Mouse (Mus musculus): ENCODE results near the gene Ccdc169. TPM values are rescaled to one million over a fixed set of nuclear protein-coding genes. Genes with fewer than 3 reads are reported as not detected.

The Ccdc169 gene
- polyA plus RNA-seq, 1 experiment from 2014 or later, result 0.06 TPM

DNA sequence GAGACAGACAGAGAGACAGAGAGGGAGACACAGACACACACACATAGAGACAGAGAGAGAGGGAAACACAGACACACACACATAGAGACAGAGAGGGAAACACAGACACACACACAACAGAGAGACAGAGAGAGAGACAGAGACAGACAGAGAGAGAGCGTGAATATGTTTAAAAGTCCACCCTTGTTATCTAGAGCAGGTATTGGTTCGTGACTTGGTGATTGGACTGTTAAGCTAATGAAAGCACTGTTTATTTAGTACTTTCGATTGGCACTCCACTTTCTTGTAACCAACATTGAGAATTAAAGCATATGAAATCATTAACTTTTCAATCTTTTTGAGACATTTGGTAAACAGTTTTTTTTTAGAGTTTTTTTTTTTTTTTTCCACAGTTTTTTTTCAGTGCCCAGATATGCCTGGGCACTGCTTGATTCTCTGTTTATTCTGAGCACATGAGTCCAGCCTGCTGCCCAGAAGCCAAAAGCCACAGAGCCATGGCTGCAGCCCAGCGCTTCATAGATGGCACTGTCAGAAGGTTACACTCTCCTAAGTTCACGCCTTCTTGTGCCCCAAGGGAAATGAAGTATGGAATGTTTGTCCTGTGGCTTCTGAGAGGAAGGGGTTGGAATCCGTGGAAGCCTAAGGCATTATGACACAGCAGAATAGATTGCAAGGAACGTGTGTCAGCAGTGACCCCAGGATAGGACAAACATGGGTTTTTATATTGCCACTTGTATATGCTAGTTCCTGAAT, 22.6 kb upstream of the Ccdc169 start:
- Histone ChIP-seq H3K4me3 (ENCODE audit: low read length) (no peak overlapping the region), H3K27me3 (ENCODE audit: control insufficient read depth, insufficient read depth, low read depth, low read length) (no peaks in the 10 kb centered on the region), H3K9me3 (ENCODE audit: control insufficient read depth, low read length) (no peaks in the 10 kb centered on the region), H3K36me3 (ENCODE audit: control insufficient read depth, insufficient read depth, low read length) (peaks cover 13% of the 10 kb centered on the region), H3K4me2 (ENCODE audit: low read depth, low read length) (no peak overlapping the region), H3K4me1 (replicated peaks; ENCODE audit: control insufficient read depth, insufficient read depth, low read length) (peaks cover 19% of the 10 kb centered on the region), H3K9ac (ENCODE audit: low read length) (no peak overlapping the region), H3K27ac (ENCODE audit: low read length) (no peak overlapping the region)
- ATAC-seq (ENCODE audit: low read depth), result no peak
- 36% methylated on average over 7 of the region's 7 CpGs for WGBS

DNA sequence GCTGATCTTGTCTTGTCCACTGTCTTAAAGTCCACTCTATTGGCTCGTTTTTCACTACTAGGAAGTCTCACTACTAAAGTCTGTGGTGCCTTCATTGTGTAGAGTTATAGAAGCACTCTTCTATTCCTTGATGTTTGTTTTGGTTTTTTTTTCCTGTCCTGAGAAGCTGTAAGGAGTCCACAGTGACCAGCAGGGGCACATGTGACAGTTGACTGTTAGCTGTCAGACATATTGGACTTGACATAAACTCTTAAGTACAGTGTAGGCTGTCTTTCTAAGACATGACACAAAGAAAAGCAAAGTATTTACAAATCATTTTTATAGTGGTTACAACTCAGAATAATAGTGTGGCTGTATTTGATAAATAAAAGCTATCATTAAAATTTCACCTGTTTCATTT, 22.1 kb upstream of the Ccdc169 start:
- Histone ChIP-seq H3K9me3 (ENCODE audit: control insufficient read depth, low read length) (no peaks in the 10 kb centered on the region), H3K4me1 (replicated peaks; ENCODE audit: control insufficient read depth, insufficient read depth, low read length) (peaks cover 19% of the 10 kb centered on the region), H3K4me2 (ENCODE audit: low read depth, low read length) (no peak overlapping the region), H3K9ac (ENCODE audit: low read length) (no peak overlapping the region), H3K27me3 (ENCODE audit: control insufficient read depth, insufficient read depth, low read depth, low read length) (no peaks in the 10 kb centered on the region), H3K36me3 (ENCODE audit: control insufficient read depth, insufficient read depth, low read length) (peaks cover 15% of the 10 kb centered on the region), H3K27ac (ENCODE audit: low read length) (no peak overlapping the region), H3K4me3 (ENCODE audit: low read length) (no peak overlapping the region)
- WGBS, result 32% methylated on average over 1 of the region's 1 CpGs
- ATAC-seq (ENCODE audit: low read depth), result no peak

GRCm38 (mm10) chr3:55115989-55116388, 21.1 kb upstream of the Ccdc169 start:
- no peak overlapping the region for H3K27ac ChIP-seq (ENCODE audit: low read length)
- ATAC-seq (ENCODE audit: low read depth), result no peak
- H3K9ac ChIP-seq (ENCODE audit: low read length), result no peak overlapping the region
- 86% methylated on average over 8 of the region's 8 CpGs for WGBS
- H3K9me3 ChIP-seq (ENCODE audit: control insufficient read depth, low read length), result no peaks in the 10 kb centered on the region
- H3K4me2 ChIP-seq (ENCODE audit: low read depth, low read length), result no peak overlapping the region
- H3K36me3 ChIP-seq (ENCODE audit: control insufficient read depth, insufficient read depth, low read length), result peaks cover 15% of the 10 kb centered on the region
- H3K27me3 ChIP-seq (ENCODE audit: control insufficient read depth, insufficient read depth, low read depth, low read length), result no peaks in the 10 kb centered on the region
- no peak overlapping the region for H3K4me3 ChIP-seq (ENCODE audit: low read length)
- H3K4me1 ChIP-seq (replicated peaks; ENCODE audit: control insufficient read depth, insufficient read depth, low read length), result peaks cover 19% of the 10 kb centered on the region

DNA sequence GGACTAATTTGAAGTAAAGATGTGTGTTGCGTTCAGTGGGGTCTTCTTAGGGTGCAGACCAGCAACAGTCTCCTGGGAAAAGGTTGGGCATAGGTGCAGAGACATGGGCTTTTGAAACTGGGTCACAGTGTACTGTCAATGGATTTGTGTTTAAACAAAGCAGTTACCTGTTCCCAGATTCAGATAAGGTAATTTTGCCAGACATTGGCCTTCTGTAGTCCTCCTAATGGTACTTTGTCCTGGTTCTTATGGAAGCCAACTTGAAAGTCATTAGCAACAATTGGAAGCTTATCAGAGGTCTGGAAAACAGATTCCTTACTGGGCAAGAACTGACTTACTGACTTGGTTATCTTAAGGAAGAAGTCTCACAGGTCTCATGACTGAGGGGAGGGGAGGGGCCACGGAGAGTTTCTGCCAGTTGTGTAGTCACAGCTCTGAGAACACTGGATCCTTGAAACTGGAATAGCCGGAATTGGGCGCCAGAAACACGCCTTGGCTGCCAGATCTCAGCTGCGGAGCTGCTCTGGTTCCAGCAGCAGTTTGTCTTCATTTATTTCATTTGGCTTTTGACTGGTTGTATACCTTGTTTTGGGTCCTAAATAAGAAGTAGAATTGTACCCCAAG, 17.8 kb upstream of the Ccdc169 start:
- H3K4me3 ChIP-seq (ENCODE audit: low read length), result no peak overlapping the region
- H3K9me3 ChIP-seq (ENCODE audit: control insufficient read depth, low read length), result no peaks in the 10 kb centered on the region
- no peak overlapping the region for H3K4me2 ChIP-seq (ENCODE audit: low read depth, low read length)
- H3K36me3 ChIP-seq (ENCODE audit: control insufficient read depth, insufficient read depth, low read length), result peaks cover 25% of the 10 kb centered on the region
- ATAC-seq (ENCODE audit: low read depth), result no peak
- H3K4me1 ChIP-seq (replicated peaks; ENCODE audit: control insufficient read depth, insufficient read depth, low read length), result peaks cover 5% of the 10 kb centered on the region; the same call in 1 of the 2 replicates
- H3K9ac ChIP-seq (ENCODE audit: low read length), result no peak overlapping the region
- no peak overlapping the region for H3K27ac ChIP-seq (ENCODE audit: low read length)
- WGBS, result 67% methylated on average over 6 of the region's 6 CpGs
- H3K27me3 ChIP-seq (ENCODE audit: control insufficient read depth, insufficient read depth, low read depth, low read length), result no peaks in the 10 kb centered on the region

GRCm38 (mm10) chr3:55122336-55122870, 14.7 kb upstream of the Ccdc169 start:
- Histone ChIP-seq H3K36me3 (ENCODE audit: control insufficient read depth, insufficient read depth, low read length) (peaks cover 21% of the 10 kb centered on the region), H3K4me2 (ENCODE audit: low read depth, low read length) (no peak overlapping the region), H3K9me3 (ENCODE audit: control insufficient read depth, low read length) (no peaks in the 10 kb centered on the region), H3K9ac (ENCODE audit: low read length) (no peak overlapping the region), H3K27me3 (ENCODE audit: control insufficient read depth, insufficient read depth, low read depth, low read length) (no peaks in the 10 kb centered on the region), H3K4me3 (ENCODE audit: low read length) (no peak overlapping the region), H3K27ac (ENCODE audit: low read length) (no peak overlapping the region), H3K4me1 (replicated peaks; ENCODE audit: control insufficient read depth, insufficient read depth, low read length) (no peaks in the 10 kb centered on the region)
- ATAC-seq (ENCODE audit: low read depth), result no peak
- 90% methylated on average over 3 of the region's 3 CpGs for WGBS

DNA sequence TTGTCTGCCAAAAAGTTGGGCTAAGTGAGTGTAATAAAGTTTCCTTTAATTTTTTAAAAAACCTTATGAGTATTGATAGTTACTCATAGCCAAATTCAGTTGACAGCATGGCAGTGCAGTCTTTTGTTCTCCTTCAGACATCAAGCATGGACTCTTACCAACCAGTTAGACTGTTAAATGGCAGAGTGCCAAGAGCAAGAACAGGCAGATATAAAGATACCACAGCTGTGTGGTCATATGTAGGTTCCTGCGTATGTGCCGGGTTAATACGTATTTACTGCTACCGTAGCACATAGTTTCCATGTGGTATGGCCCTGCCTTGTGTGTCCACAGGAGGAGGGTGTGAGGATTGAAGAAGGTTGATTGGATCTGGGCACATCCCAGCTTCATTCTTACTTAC, 14.1 kb upstream of the Ccdc169 start:
- 84% methylated on average over 4 of the region's 4 CpGs for WGBS
- Histone ChIP-seq H3K4me3 (ENCODE audit: low read length) (no peak overlapping the region), H3K4me2 (ENCODE audit: low read depth, low read length) (no peak overlapping the region), H3K36me3 (ENCODE audit: control insufficient read depth, insufficient read depth, low read length) (peaks cover 20% of the 10 kb centered on the region), H3K4me1 (replicated peaks; ENCODE audit: control insufficient read depth, insufficient read depth, low read length) (no peaks in the 10 kb centered on the region), H3K27ac (ENCODE audit: low read length) (no peak overlapping the region), H3K27me3 (ENCODE audit: control insufficient read depth, insufficient read depth, low read depth, low read length) (no peaks in the 10 kb centered on the region), H3K9ac (ENCODE audit: low read length) (no peak overlapping the region), H3K9me3 (ENCODE audit: control insufficient read depth, low read length) (no peaks in the 10 kb centered on the region)
- ATAC-seq (ENCODE audit: low read depth), result no peak

GRCm38 (mm10) chr3:55129181-55129692, 7.9 kb upstream of the Ccdc169 start:
- Histone ChIP-seq H3K9ac (ENCODE audit: low read length) (no peak overlapping the region), H3K27me3 (ENCODE audit: control insufficient read depth, insufficient read depth, low read depth, low read length) (no peaks in the 10 kb centered on the region), H3K9me3 (ENCODE audit: control insufficient read depth, low read length) (no peaks in the 10 kb centered on the region), H3K36me3 (ENCODE audit: control insufficient read depth, insufficient read depth, low read length) (peaks cover 33% of the 10 kb centered on the region), H3K4me1 (replicated peaks; ENCODE audit: control insufficient read depth, insufficient read depth, low read length) (no peaks in the 10 kb centered on the region), H3K27ac (ENCODE audit: low read length) (no peak overlapping the region), H3K4me2 (ENCODE audit: low read depth, low read length) (no peak overlapping the region), H3K4me3 (ENCODE audit: low read length) (no peak overlapping the region)
- WGBS, result 80% methylated on average over 4 of the region's 4 CpGs
- no peak for ATAC-seq (ENCODE audit: low read depth)

DNA sequence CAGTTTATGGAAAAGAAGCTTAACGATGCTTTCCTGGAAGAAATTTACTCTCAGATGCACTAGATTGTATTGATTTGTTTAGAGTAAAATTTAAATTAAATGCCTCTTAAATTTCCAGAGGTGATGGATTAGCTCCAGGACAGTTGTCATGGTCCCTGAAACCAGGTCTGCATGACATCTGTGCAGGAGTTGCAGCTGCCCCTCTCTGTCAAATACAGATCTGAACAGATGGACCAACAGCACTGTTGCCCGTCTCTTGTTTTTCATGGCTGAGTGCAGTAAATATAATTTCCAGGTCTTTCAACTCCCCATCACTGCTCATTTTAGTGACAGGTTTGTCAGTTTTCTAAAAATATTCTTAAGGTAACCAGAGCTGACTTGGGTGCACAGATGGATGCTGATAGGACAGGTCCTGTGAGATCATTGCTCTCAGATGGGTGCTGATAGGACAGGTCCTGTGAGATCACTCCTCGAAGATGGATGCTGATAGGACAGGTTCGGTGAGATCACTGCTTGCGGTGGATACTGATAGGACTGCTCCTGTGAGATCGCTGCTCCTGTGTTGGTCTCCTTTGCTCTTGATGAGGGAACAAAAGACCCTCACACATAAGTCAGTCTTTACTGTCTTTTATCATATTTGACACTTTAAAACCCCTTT, 5.4 kb upstream of the Ccdc169 start:
- H3K9ac ChIP-seq (ENCODE audit: low read length), result no peak overlapping the region
- no peak overlapping the region for H3K4me3 ChIP-seq (ENCODE audit: low read length)
- H3K27ac ChIP-seq (ENCODE audit: low read length), result no peak overlapping the region
- H3K4me2 ChIP-seq (ENCODE audit: low read depth, low read length), result no peak overlapping the region
- peaks cover 41% of the 10 kb centered on the region for H3K36me3 ChIP-seq (ENCODE audit: control insufficient read depth, insufficient read depth, low read length)
- H3K9me3 ChIP-seq (ENCODE audit: control insufficient read depth, low read length), result no peaks in the 10 kb centered on the region
- no peaks in the 10 kb centered on the region for H3K4me1 ChIP-seq (replicated peaks; ENCODE audit: control insufficient read depth, insufficient read depth, low read length)
- ATAC-seq (ENCODE audit: low read depth), result no peak
- 92% methylated on average over 6 of the region's 6 CpGs for WGBS
- no peaks in the 10 kb centered on the region for H3K27me3 ChIP-seq (ENCODE audit: control insufficient read depth, insufficient read depth, low read depth, low read length)

GRCm38 (mm10) chr3:55139837-55140236, 2.7 kb downstream of the Ccdc169 start:
- no peak overlapping the region for H3K4me2 ChIP-seq (ENCODE audit: low read depth, low read length)
- peaks cover 8% of the 10 kb centered on the region for H3K36me3 ChIP-seq (ENCODE audit: control insufficient read depth, insufficient read depth, low read length)
- H3K4me3 ChIP-seq (ENCODE audit: low read length), result no peak overlapping the region
- H3K4me1 ChIP-seq (replicated peaks; ENCODE audit: control insufficient read depth, insufficient read depth, low read length), result no peaks in the 10 kb centered on the region
- ATAC-seq (ENCODE audit: low read depth), result no peak
- H3K27me3 ChIP-seq (ENCODE audit: control insufficient read depth, insufficient read depth, low read depth, low read length), result no peaks in the 10 kb centered on the region
- WGBS, result 88% methylated on average over 12 of the region's 12 CpGs
- H3K27ac ChIP-seq (ENCODE audit: low read length), result no peak overlapping the region
- no peaks in the 10 kb centered on the region for H3K9me3 ChIP-seq (ENCODE audit: control insufficient read depth, low read length)
- H3K9ac ChIP-seq (ENCODE audit: low read length), result no peak overlapping the region

Data from lung, embryonic 16.5 days (tissue).